Mouse (Mus musculus): Measurements from ENCODE around the gene Pih1d1. TPM values are rescaled to one million over a fixed set of nuclear protein-coding genes. Genes with fewer than 3 reads are reported as not detected.
"Not testable (repeated sequence)": the region's sequence is repeated elsewhere in the genome, so short reads cannot be mapped to it uniquely, and the experiment has no call there.

Pih1d1 gene
- polyA plus RNA-seq, 1 experiment from 2014 or later, result 97.7 TPM

GRCm38 (mm10) chr7:45162551-45162950, 8.4 kb downstream of the Pih1d1 start:
- peaks cover 12% of the 10 kb centered on the region for H3K4me1 ChIP-seq
- peak overlapping the region; percentile 62 for H3K9ac ChIP-seq
- H3K27ac ChIP-seq, result no peak overlapping the region
- peak overlapping the region; percentile 78 for H3K4me2 ChIP-seq
- WGBS, result 21% methylated on average over 6 of the region's 6 CpGs
- peaks cover 3% of the 10 kb centered on the region; the same call in 1 of the 2 replicates for H3K9me3 ChIP-seq
- H3K27me3 ChIP-seq, result peaks cover 53% of the 10 kb centered on the region
- H3K4me3 ChIP-seq, result peak overlapping the region; percentile 47
- no peak for ATAC-seq (ENCODE audit: insufficient number of reproducible peaks, insufficient read depth, low FRiP score, low TSS enrichment, low read depth)
- peaks cover 37% of the 10 kb centered on the region for H3K36me3 ChIP-seq

DNA sequence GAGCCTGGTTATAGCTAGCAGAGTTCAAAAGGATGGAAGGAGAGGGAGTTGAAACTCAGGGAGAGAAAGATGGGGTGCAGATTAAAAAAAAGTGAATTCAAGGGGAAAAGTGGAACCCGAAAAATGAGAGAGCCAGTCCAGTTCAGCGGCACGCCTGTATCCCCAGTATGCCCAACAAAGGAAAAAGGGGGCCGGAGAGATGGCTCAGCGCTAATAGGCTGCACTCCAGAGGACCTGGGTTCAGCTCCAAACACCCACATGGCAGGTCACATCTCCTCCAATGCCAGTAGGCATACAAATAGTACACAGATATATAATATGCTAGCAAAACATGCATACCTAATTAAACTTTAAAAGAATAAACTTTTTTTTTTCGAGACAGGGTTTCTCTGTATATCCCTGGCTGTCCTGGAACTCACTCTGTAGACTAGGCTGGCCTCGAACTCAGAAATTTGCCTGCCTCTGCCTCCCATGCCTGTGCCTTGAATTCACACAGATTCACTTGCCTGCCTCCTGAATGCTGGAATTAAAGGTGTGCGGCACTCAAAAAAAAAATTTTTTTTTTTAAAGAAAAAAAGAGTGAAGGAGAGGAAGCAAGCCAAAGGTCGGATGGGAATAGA, 9.0 kb downstream of the Pih1d1 start:
- Histone ChIP-seq H3K9me3 (peaks cover 3% of the 10 kb centered on the region; the same call in 1 of the 2 replicates), H3K4me1 (peaks cover 12% of the 10 kb centered on the region), H3K4me3 (no peak overlapping the region), H3K4me2 (peak overlapping the region; percentile 73; the same call in 1 of the 2 replicates), H3K9ac (no peak overlapping the region), H3K27ac (no peak overlapping the region), H3K27me3 (peaks cover 59% of the 10 kb centered on the region), H3K36me3 (peaks cover 32% of the 10 kb centered on the region)
- ATAC-seq (ENCODE audit: insufficient number of reproducible peaks, insufficient read depth, low FRiP score, low TSS enrichment, low read depth), result no peak
- 68% methylated on average over 9 of the region's 9 CpGs for WGBS

GRCm38 (mm10) chr7:45163735-45164490, 9.8 kb downstream of the Pih1d1 start, which contains the start of gene Slc17a7:
TSS of gene Slc17a7 (plus strand) at chr7:45163949.
- Histone ChIP-seq H3K4me2 (peak within 1 kb of the TSS; percentile 73), H3K4me1 (peaks cover 16% of the 10 kb centered on the region), H3K36me3 (peaks cover 23% of the 10 kb centered on the region), H3K27me3 (peaks cover 67% of the 10 kb centered on the region), H3K9ac (peak within 1 kb of the TSS; percentile 67), H3K4me3 (peak within 1 kb of the TSS; percentile 47), H3K9me3 (peaks cover 3% of the 10 kb centered on the region; the same call in 1 of the 2 replicates), H3K27ac (no peak within 1 kb of the TSS)
- no peak for ATAC-seq (ENCODE audit: insufficient number of reproducible peaks, insufficient read depth, low FRiP score, low TSS enrichment, low read depth)
- WGBS, result under 1% methylated on average over 40 of the region's 41 CpGs

DNA sequence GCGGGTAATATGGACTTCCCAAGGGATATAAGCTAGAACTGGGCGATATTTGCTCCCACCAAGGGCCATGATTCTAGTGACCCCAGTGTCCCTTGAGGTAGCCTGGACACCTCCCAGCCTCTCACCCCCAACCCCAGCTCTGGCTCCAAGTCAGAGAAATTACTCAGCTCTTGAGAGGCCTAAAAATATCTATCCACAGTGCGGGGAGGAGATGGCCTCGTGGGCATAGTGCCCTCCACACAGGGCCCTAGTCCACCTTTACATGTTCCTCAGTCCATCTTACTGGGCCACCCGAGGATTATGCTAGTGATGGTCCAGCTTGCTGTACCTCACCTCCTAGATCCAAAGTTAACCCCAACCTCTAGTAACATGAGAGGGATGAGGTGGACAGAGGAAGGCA, 10.7 kb downstream of the Pih1d1 start:
- no peak overlapping the region for H3K27ac ChIP-seq
- no peak overlapping the region for H3K4me2 ChIP-seq
- WGBS, result 66% methylated on average over 5 of the region's 5 CpGs
- H3K9ac ChIP-seq, result no peak overlapping the region
- H3K4me1 ChIP-seq, result peaks cover 16% of the 10 kb centered on the region
- H3K27me3 ChIP-seq, result peaks cover 76% of the 10 kb centered on the region
- peaks cover 12% of the 10 kb centered on the region for H3K9me3 ChIP-seq
- H3K36me3 ChIP-seq, result peaks cover 14% of the 10 kb centered on the region
- H3K4me3 ChIP-seq, result no peak overlapping the region
- ATAC-seq (ENCODE audit: insufficient number of reproducible peaks, insufficient read depth, low FRiP score, low TSS enrichment, low read depth), result no peak

DNA sequence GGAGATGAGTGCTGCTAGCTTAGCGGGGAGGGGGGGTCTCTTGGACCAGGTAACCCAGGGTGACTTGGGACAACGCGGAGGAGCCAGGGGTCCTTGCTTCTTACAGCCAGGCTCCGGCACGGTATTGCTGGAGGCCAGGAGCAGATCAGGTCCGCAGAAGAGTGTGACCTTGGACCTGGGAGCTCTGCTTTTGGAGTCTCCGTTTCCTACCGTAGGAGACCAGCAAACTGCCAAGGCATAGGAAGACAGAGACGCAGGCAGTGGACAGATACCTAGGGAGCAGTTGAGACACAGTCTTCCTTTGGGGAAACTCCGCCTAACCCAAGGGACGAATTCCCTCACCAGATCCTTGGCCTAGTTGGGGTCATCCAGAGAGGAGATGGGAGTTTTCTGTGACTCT, 11.6 kb downstream of the Pih1d1 start:
- Histone ChIP-seq H3K27ac (no peak overlapping the region), H3K27me3 (peaks cover 85% of the 10 kb centered on the region), H3K9me3 (peaks cover 19% of the 10 kb centered on the region), H3K4me3 (no peak overlapping the region), H3K36me3 (peaks cover 6% of the 10 kb centered on the region; the same call in 1 of the 2 replicates), H3K4me2 (no peak overlapping the region), H3K4me1 (peaks cover 16% of the 10 kb centered on the region), H3K9ac (no peak overlapping the region)
- ATAC-seq (ENCODE audit: insufficient number of reproducible peaks, insufficient read depth, low FRiP score, low TSS enrichment, low read depth), result no peak
- WGBS, result 40% methylated on average over 11 of the region's 11 CpGs

DNA sequence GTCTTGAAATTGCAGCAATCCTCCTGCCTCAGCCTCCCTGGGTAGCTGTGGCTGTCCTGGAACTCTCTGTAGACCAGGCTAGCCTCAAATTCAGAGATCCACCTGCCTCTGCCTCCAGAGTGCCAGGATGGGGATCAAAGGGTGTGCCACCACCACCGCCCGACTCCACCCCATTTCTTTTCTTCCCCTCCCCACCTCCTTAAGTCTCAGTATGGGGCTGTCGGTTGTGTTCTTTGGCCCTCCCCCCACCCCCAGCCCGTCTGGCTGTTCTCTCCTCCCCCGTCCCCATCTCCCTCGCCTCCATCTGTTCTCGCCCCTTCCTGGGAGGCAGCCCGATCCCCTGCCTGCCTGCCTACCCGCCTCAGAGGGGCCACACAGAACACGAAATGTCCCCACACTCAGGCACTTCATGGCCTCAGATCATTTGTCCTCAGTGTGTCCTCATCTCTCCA, 12.9 kb downstream of the Pih1d1 start:
- no peaks in the 10 kb centered on the region for H3K36me3 ChIP-seq
- no peak for ATAC-seq (ENCODE audit: insufficient number of reproducible peaks, insufficient read depth, low FRiP score, low TSS enrichment, low read depth)
- WGBS, result 26% methylated on average over 10 of the region's 10 CpGs
- no peak overlapping the region for H3K4me2 ChIP-seq
- peaks cover 19% of the 10 kb centered on the region for H3K9me3 ChIP-seq
- H3K4me1 ChIP-seq, result peaks cover 16% of the 10 kb centered on the region
- H3K9ac ChIP-seq, result no peak overlapping the region
- H3K4me3 ChIP-seq, result no peak overlapping the region
- no peak overlapping the region for H3K27ac ChIP-seq
- H3K27me3 ChIP-seq, result peaks cover 96% of the 10 kb centered on the region

- 4% methylated on average over 19 of the region's 19 CpGs for WGBS
These were observed 13.8 kb downstream of the Pih1d1 start for GRCm38 (mm10) chr7:45167761-45168445.

DNA sequence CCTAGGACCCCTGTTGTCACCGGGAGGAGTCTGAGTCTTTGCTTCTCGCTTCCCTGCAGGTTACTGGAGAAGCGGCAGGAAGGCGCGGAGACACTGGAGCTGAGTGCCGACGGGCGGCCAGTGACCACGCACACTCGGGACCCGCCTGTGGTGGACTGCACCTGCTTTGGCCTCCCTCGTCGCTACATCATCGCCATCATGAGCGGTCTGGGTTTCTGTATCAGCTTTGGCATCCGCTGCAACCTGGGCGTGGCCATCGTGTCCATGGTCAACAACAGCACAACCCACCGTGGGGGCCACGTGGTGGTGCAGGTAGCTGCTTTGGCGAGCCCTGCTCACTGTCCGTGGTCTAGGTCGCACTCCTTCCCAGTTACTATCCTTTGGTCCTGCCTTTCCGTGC, 14.6 kb downstream of the Pih1d1 start:
- Histone ChIP-seq H3K36me3 (no peaks in the 10 kb centered on the region), H3K4me2 (no peak overlapping the region), H3K4me3 (no peak overlapping the region), H3K9me3 (peaks cover 19% of the 10 kb centered on the region), H3K27ac (no peak overlapping the region), H3K27me3 (peaks cover 96% of the 10 kb centered on the region), H3K4me1 (peaks cover 9% of the 10 kb centered on the region), H3K9ac (no peak overlapping the region)
- no peak for ATAC-seq (ENCODE audit: insufficient number of reproducible peaks, insufficient read depth, low FRiP score, low TSS enrichment, low read depth)
- 6% methylated on average over 24 of the region's 24 CpGs for WGBS

More at GRCm38 (mm10) chr7:45167761-45168445, 13.8 kb downstream of the Pih1d1 start:
- Histone ChIP-seq H3K4me3 (no peak overlapping the region), H3K9me3 (peaks cover 19% of the 10 kb centered on the region), H3K4me1 (peaks cover 11% of the 10 kb centered on the region), H3K4me2 (no peak overlapping the region), H3K9ac (0 out of 2 replicates have a peak overlapping the region, but pooled peaks have one; percentile 3), H3K36me3 (no peaks in the 10 kb centered on the region), H3K27ac (no peak overlapping the region), H3K27me3 (peaks cover 98% of the 10 kb centered on the region)
- ATAC-seq (ENCODE audit: insufficient number of reproducible peaks, insufficient read depth, low FRiP score, low TSS enrichment, low read depth), result no peak

DNA sequence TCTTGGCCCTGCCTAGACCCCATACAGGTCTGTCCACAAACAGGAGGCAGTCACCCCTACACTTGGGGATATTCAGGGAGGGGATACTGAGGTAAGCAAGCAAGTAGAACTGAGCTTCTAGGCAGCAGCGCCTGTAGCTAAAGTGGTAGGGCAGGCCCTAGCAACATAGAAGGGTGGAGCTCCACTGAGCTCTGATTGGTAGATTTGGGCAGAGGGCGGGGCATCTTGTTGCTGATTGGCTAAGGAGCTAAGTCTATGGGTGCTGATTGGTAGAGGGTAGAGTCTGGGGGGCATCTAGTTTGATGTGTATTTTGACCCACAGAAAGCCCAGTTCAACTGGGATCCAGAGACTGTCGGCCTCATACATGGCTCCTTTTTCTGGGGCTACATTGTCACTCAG, 15.4 kb downstream of the Pih1d1 start:
- WGBS, result 87% methylated on average over 3 of the region's 3 CpGs

DNA sequence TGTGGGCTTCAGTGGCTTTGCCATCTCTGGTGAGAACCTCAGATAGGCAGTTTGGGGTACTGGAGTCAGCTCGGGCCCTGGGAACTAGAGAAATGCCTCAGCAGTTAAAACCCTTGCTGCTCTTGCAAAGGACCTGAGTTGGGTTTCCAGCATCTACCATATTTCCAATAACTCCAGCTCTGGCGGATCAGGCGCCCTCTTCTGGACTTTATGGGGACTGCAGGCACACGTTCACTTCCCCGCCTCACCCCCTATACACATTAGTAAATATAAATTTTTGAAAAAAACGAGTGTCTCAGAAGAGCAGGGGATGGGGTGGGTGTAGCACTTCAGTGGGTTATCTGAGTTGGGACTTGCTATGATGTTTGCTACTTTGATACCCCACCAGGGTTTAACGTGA, 18.9 kb downstream of the Pih1d1 start:
- Histone ChIP-seq H3K27ac (no peak overlapping the region), H3K27me3 (peaks cover 96% of the 10 kb centered on the region), H3K4me3 (no peak overlapping the region), H3K36me3 (no peaks in the 10 kb centered on the region), H3K9ac (no peak overlapping the region), H3K4me2 (no peak overlapping the region), H3K4me1 (peaks cover 25% of the 10 kb centered on the region), H3K9me3 (peaks cover 16% of the 10 kb centered on the region)
- 56% methylated on average over 7 of the region's 7 CpGs for WGBS
- ATAC-seq (ENCODE audit: insufficient number of reproducible peaks, insufficient read depth, low FRiP score, low TSS enrichment, low read depth), result no peak

More for the DNA sequence above, 15.4 kb downstream of the Pih1d1 start:
- no peak overlapping the region for H3K4me3 ChIP-seq
- peaks cover 5% of the 10 kb centered on the region for H3K4me1 ChIP-seq
- H3K27ac ChIP-seq, result no peak overlapping the region
- H3K9me3 ChIP-seq, result peaks cover 19% of the 10 kb centered on the region
- no peak overlapping the region for H3K4me2 ChIP-seq
- H3K9ac ChIP-seq, result no peak overlapping the region
- no peaks in the 10 kb centered on the region for H3K36me3 ChIP-seq
- peaks cover 96% of the 10 kb centered on the region for H3K27me3 ChIP-seq
- ATAC-seq (ENCODE audit: insufficient number of reproducible peaks, insufficient read depth, low FRiP score, low TSS enrichment, low read depth), result no peak

DNA sequence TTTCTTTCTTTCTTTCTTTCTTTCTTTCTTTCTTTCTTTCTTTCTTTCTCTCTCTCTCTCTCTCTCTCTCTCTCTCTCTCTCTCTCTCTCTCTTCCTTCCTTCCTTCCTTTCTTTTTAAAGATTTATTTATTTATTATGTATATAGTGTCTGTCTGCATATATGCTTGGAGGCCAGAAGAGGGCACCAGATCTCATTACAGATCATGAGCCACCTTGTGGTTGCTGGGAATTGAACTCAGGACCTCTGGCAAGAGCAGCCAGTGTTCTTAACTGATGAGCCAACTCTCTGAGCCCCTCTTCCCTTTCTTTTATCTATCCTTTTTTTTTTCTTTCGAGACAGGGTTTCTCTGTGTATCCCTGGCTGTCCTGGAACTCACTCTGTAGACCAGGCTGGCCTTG, 19.7 kb downstream of the Pih1d1 start:
- H3K36me3 ChIP-seq; H3K27ac ChIP-seq; H3K4me2 ChIP-seq; H3K4me3 ChIP-seq; H3K9ac ChIP-seq; ATAC-seq (ENCODE audit: insufficient number of reproducible peaks, insufficient read depth, low FRiP score, low TSS enrichment, low read depth): not testable (repeated sequence)
- H3K9me3 ChIP-seq, result peaks cover 16% of the 10 kb centered on the region
- WGBS, result 67% methylated on average over 1 of the region's 1 CpGs
- peaks cover 22% of the 10 kb centered on the region for H3K4me1 ChIP-seq
- H3K27me3 ChIP-seq, result peaks cover 96% of the 10 kb centered on the region

Data from embryonic facial prominence, embryonic 13.5 days (tissue).